Comparison of ENCODE assay signal across 20 mouse cellular contexts in the genomic region with DNA sequence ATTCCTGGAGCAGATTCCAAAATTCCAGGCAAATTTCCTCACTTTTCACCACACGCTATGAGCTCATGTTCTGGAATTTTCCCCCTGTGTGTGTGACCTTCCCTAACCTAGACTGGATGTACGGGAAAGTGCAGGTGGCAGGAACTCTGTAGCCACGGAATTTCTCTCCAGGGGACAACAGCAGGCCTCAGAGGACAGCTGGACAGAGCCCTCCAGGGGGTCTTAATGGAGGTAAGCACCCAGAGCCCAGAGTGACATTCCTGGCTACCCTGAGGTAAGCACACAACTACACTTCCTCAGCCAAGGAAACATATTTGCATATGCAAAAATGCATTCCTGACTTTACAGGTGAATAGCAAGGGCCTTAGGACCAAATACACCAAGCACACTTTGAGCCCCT.
DNase-seq lines count a peak whose midpoint lies in the region; ATAC-seq and TF ChIP-seq lines count a peak whose summit lies in the region.
"Had no signal": no experiment of that assay in that cellular context is flagged by ENCODE, and none has a peak within 500 bp of the region (broad histone marks: within the 10 kb centered on the region; RNA-seq: fewer than 3 reads in every experiment).

No protein-coding gene starts in this region.

- no peak overlapping the region for H3K4me3 ChIP-seq in forebrain, embryonic 11.5 days (ENCODE audit: low read depth, low read length)
- H3K4me3 ChIP-seq in forebrain, embryonic 13.5 days, result no peak overlapping the region
- no peak overlapping the region for H3K4me3 ChIP-seq in heart, embryonic 15.5 days
- H3K4me3 ChIP-seq: embryonic facial prominence, embryonic 13.5 days; hindbrain, embryonic 12.5 days; layer of hippocampus, adult 2 months; limb, embryonic 13.5 days; liver, embryonic 13.5 days had no signal

- no peak overlapping the region for H3K27ac ChIP-seq in forebrain, embryonic 11.5 days (ENCODE audit: low read depth, low read length)
- H3K27ac ChIP-seq in forebrain, embryonic 13.5 days, result no peak overlapping the region
- peak overlapping the region; percentile 98; the same call in 1 of the 2 replicates for H3K27ac ChIP-seq in heart, embryonic 15.5 days
- H3K27ac ChIP-seq: embryonic facial prominence, embryonic 13.5 days; hindbrain, embryonic 12.5 days; layer of hippocampus, adult 2 months; limb, embryonic 13.5 days; liver, embryonic 13.5 days; stomach, postnatal 0 days had no signal

- peak; percentile 37 for DNase-seq in forebrain, embryonic 11.5 days (ENCODE audit: low spot score)
- no peak for DNase-seq in heart, adult 9 months (ENCODE audit: low spot score in 2 of 2)
- DNase-seq in 3134 (ENCODE audit: extremely low read depth, insufficient read length, low spot score) (peak; percentile 60), Patski (ENCODE audit: low read depth, low spot score) (peak; percentile 33)
- DNase-seq in right cerebral cortex, postnatal 10 days (ENCODE audit: low spot score in 2 of 2), result no peak
- no peak for DNase-seq in ovary, postnatal 10 days (ENCODE audit: low spot score)
- DNase-seq: cerebellum, postnatal 10 days; kidney, postnatal 14 days; layer of hippocampus, postnatal 36 days; liver, embryonic 13.5 days had no signal

- POLR2A ChIA-PET in Patski (lab: Charles Lee), result interaction anchor here (1.3 to 3.0 kb wide), 3 partner anchors 40 to 137 kb away, joined by 3 to 31 read pairs (median 4); a partner anchor contains a TSS

- in situ Hi-C loops in Patski (cut with MboI; ENCODE audit: low pct_unique_long_range_greater_than_20kb), result no loop called here

- H3K36me3 ChIP-seq in forebrain, embryonic 11.5 days (ENCODE audit: control insufficient read depth, insufficient read depth, low read length), result no peaks in the 10 kb centered on the region
- no peaks in the 10 kb centered on the region for H3K36me3 ChIP-seq in forebrain, embryonic 13.5 days (ENCODE audit: poor library complexity, severe bottlenecking)
- H3K36me3 ChIP-seq in heart, embryonic 15.5 days, result no peaks in the 10 kb centered on the region
- H3K36me3 ChIP-seq: embryonic facial prominence, embryonic 13.5 days; hindbrain, embryonic 12.5 days; limb, embryonic 13.5 days; liver, embryonic 13.5 days had no signal

- no peaks in the 10 kb centered on the region for H3K9me3 ChIP-seq in forebrain, embryonic 11.5 days (ENCODE audit: control insufficient read depth, low read length)
- no peaks in the 10 kb centered on the region for H3K9me3 ChIP-seq in forebrain, embryonic 13.5 days (replicated peaks)
- no peaks in the 10 kb centered on the region for H3K9me3 ChIP-seq in heart, embryonic 15.5 days (replicated peaks)
- H3K9me3 ChIP-seq: embryonic facial prominence, embryonic 13.5 days; hindbrain, embryonic 12.5 days; limb, embryonic 13.5 days; liver, embryonic 13.5 days had no signal

- no peak for ATAC-seq in forebrain, embryonic 11.5 days (replicated peaks; ENCODE audit: low FRiP score)
- no peak for ATAC-seq in forebrain, embryonic 13.5 days
- ATAC-seq in heart, embryonic 15.5 days (replicated peaks; ENCODE audit: insufficient number of reproducible peaks, insufficient read depth, low FRiP score, low read depth), result no peak
- ATAC-seq in Patski, result peak; percentile 51
- ATAC-seq: inflammation-experienced regulatory T-cells, adult 6 months had no signal

- H3K27me3 ChIP-seq in forebrain, embryonic 11.5 days (ENCODE audit: control insufficient read depth, insufficient read depth, low read length), result no peaks in the 10 kb centered on the region
- no peaks in the 10 kb centered on the region for H3K27me3 ChIP-seq in forebrain, embryonic 13.5 days
- H3K27me3 ChIP-seq in heart, embryonic 15.5 days, result no peaks in the 10 kb centered on the region
- no peaks in the 10 kb centered on the region for H3K27me3 ChIP-seq in Patski
- H3K27me3 ChIP-seq: CH12.LX; embryonic facial prominence, embryonic 13.5 days; hindbrain, embryonic 12.5 days; limb, embryonic 13.5 days; liver, embryonic 13.5 days had no signal

- CTCF ChIA-PET in Patski (lab: Charles Lee), result interaction anchor here (1.0 to 1.4 kb wide), 5 partner anchors 11 to 41 kb away, joined by 3 to 4 read pairs (median 3); no protein-coding TSS in a partner anchor

- TF ChIP-seq CTCF in Patski (IDR thresholded peaks at IDR 0.05), result no peak

- WGBS in forebrain, embryonic 11.5 days, result 48% methylated on average over 3 of the region's 3 CpGs
- WGBS in forebrain, embryonic 13.5 days, result 53% methylated on average over 3 of the region's 3 CpGs
- 43% methylated on average over 3 of the region's 3 CpGs for WGBS in heart, embryonic 15.5 days

- no peaks in the 10 kb centered on the region for H3K4me1 ChIP-seq in forebrain, embryonic 11.5 days (replicated peaks; ENCODE audit: control insufficient read depth, insufficient read depth, low read length)
- H3K4me1 ChIP-seq in forebrain, embryonic 13.5 days, result 0 out of 2 replicates have a peak, but pooled peaks cover 6% of the 10 kb centered on the region
- peaks cover 50% of the 10 kb centered on the region for H3K4me1 ChIP-seq in heart, embryonic 15.5 days (replicated peaks)

- no peak overlapping the region for H3K9ac ChIP-seq in forebrain, embryonic 11.5 days (ENCODE audit: low read length)
- H3K9ac ChIP-seq in forebrain, embryonic 13.5 days, result no peak overlapping the region
- no peak overlapping the region for H3K9ac ChIP-seq in heart, embryonic 15.5 days
- H3K9ac ChIP-seq: embryonic facial prominence, embryonic 13.5 days; hindbrain, embryonic 12.5 days; limb, embryonic 13.5 days; liver, embryonic 13.5 days; lung, embryonic 14.5 days had no signal

- no peak overlapping the region for H3K4me2 ChIP-seq in forebrain, embryonic 11.5 days (ENCODE audit: low read depth, low read length, severe bottlenecking)
- no peak overlapping the region for H3K4me2 ChIP-seq in forebrain, embryonic 13.5 days
- H3K4me2 ChIP-seq in heart, embryonic 15.5 days, result no peak overlapping the region
- H3K4me2 ChIP-seq: embryonic facial prominence, embryonic 13.5 days; hindbrain, embryonic 12.5 days; limb, embryonic 13.5 days; liver, embryonic 13.5 days; lung, embryonic 14.5 days had no signal

Comparison
In these comparisons a context has a peak if more than half of its experiments do, and no peak if none do; other contexts are left out.
1. DNase-seq: peak in forebrain, embryonic 11.5 days (single experiment), 3134 (single experiment) and Patski (single experiment); none in heart, adult 9 months (0 of 2), right cerebral cortex, postnatal 10 days (0 of 2) and ovary, postnatal 10 days (single experiment).